Mouse (Mus musculus): Measurements from ENCODE around the gene Rsph9. TPM values are rescaled to one million over a fixed set of nuclear protein-coding genes. Genes with fewer than 3 reads are reported as not detected.

The Rsph9 gene
- total RNA-seq, 4 experiments from 2014 or later: 0.57 to 0.97 (median 0.84) TPM

Other genes with a start within 250 kb of the Rsph9 start
- gene Vegfa, start 111.8 kb downstream of the Rsph9 start, total RNA-seq (2022): 100 to 1,000 TPM; 195 to 267 (median 235) TPM
- 100 to 1,000 TPM; 144 to 157 (median 149) TPM for gene Mrps18a, start 33.2 kb downstream of the Rsph9 start, total RNA-seq (2022)
- gene Mad2l1bp, start 9.3 kb upstream of the Rsph9 start, total RNA-seq (2022): 10 to 100 TPM; 19.2 to 27.4 (median 21.6) TPM
- gene Gtpbp2, start 16.8 kb upstream of the Rsph9 start, total RNA-seq (2022): 10 to 100 TPM; 55.8 to 74.5 (median 59.0) TPM
- gene Polh, start 58.4 kb upstream of the Rsph9 start, total RNA-seq (2022): 1 to 10 TPM; 7.2 to 9.0 (median 8.5) TPM
- 10 to 100 TPM; 20.0 to 23.2 (median 21.6) TPM for gene Xpo5, start 58.6 kb upstream of the Rsph9 start, total RNA-seq (2022)
- gene Polr1c, start 103.8 kb upstream of the Rsph9 start, total RNA-seq (2022): 10 to 100 TPM; 20.4 to 25.6 (median 22.7) TPM
- 10 to 100 TPM; 82.2 to 91.1 (median 85.5) TPM for gene Yipf3, start 103.9 kb upstream of the Rsph9 start, total RNA-seq (2022)
- under 1 TPM in 2 of 4 experiments, not detected in 2; 0.12 to 0.14 TPM for gene Lrrc73, start 109.3 kb upstream of the Rsph9 start, total RNA-seq (2022)
- 10 to 100 TPM; 26.0 to 39.5 (median 35.6) TPM for gene Tjap1, start 138.8 kb upstream of the Rsph9 start, total RNA-seq (2022)
- gene Dlk2, start 153.2 kb upstream of the Rsph9 start, total RNA-seq (2022): under 1 TPM in 2 of 4 experiments, not detected in 2; 0.14 to 0.53 TPM
- 1 to 10 TPM; 3.2 to 5.2 (median 4.1) TPM for gene Abcc10, start 184.1 kb upstream of the Rsph9 start, total RNA-seq (2022)
- gene Zfp318, start 239.5 kb upstream of the Rsph9 start, total RNA-seq (2022): 10 to 100 TPM; 15.2 to 21.6 (median 17.2) TPM